Mouse (Mus musculus): ENCODE measurements around the gene Agtrap. TPM values are rescaled to one million over a fixed set of nuclear protein-coding genes. Genes with fewer than 3 reads are reported as not detected.
A peak's percentile ranks its signal among the peaks of the same experiment; 100 is the strongest.

The Agtrap gene
- polyA plus RNA-seq, 1 experiment from 2014 or later: 12.5 TPM

DNA sequence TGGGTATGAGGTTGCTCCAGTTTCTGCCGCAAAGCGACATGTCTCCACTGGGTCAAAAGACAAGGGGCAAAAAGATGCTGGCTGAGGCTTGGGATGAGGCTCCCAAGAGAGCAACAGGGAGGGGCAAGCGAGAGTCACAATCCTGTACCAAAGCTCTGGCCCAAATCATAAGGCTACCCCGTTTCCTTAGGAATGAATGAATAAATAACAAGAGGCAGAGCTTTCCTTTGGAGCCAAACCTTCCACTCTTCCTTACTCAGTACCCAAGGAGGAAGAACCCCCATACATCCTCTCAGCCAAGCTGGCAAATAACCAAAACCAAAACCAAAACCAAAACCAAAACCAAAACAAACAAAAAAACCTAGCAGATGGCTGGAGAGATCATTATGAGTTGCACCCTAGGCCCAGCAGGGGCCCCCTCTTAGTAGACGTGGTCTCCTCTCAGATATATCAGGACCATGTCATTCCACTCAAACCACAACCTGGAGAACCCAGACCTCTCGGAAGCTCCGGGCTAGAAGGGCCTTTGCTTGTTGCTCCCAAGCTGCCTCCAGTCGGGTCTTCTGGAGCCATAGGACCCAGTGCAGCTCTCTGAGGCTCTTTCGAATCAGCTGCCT is 18.1 kb downstream of the Agtrap start:
- no peak for ATAC-seq

DNA sequence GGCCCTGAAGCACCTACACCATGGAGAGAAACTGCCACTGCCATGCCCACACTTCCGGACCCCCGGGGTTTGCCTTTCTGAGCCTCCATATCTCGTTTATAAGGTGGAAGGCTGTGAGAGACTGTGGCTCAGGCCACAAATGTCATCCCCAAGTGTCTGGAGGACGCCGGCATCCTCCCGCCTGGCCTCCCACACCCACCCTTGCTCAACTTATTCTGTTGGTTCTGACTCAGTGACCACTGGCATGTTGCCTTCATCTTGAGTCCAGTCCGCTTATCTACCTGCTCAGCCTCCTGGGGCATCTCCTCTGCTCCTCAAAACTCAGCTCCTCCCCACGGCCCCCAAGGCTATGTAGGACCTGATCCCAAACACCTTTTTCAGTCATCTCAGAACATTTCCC is 20.5 kb downstream of the Agtrap start:
- H3K9ac ChIP-seq: no peak overlapping the region
- H3K27ac ChIP-seq: no peak overlapping the region
- H3K9me3 ChIP-seq (replicated peaks): no peaks in the 10 kb centered on the region
- ATAC-seq: no peak
- H3K27me3 ChIP-seq (replicated peaks): no peaks in the 10 kb centered on the region; the same call in 1 of the 2 replicates
- peaks cover 14% of the 10 kb centered on the region for H3K4me1 ChIP-seq
- no peak overlapping the region for H3K4me2 ChIP-seq
- 70% methylated on average over 8 of the region's 8 CpGs for WGBS (ENCODE audit: insufficient replicate concordance)
- H3K36me3 ChIP-seq: no peaks in the 10 kb centered on the region
- no peak overlapping the region for H3K4me3 ChIP-seq

More for the DNA sequence above, 18.1 kb downstream of the Agtrap start:
- Histone ChIP-seq H3K9me3 (replicated peaks) (no peaks in the 10 kb centered on the region), H3K27me3 (replicated peaks) (no peaks in the 10 kb centered on the region; the same call in 1 of the 2 replicates), H3K4me2 (no peak overlapping the region), H3K36me3 (no peaks in the 10 kb centered on the region), H3K9ac (no peak overlapping the region), H3K4me3 (no peak overlapping the region), H3K27ac (no peak overlapping the region), H3K4me1 (peaks cover 15% of the 10 kb centered on the region)
- 60% methylated on average over 9 of the region's 9 CpGs for WGBS (ENCODE audit: insufficient replicate concordance)

DNA sequence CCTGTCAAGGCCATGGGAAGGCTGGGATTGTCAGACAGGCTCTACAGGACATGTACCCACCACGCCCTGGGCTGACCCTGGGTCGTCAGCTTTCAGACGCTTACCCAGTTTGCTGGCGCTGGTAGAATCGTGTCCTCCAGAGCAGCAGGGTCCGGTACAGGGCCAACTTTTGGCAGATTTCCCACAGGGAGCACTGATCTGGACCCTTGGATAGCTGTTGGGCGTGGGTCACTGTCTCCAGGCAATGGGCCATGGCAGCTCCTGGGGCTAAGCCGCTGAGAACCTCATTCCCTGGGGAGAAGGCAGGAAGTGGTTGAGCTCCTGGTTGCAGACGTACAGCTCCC is 21.5 kb downstream of the Agtrap start:
- ATAC-seq: peak; percentile 24; the same call in 1 of the 2 replicates
- Histone ChIP-seq H3K9me3 (replicated peaks) (no peaks in the 10 kb centered on the region), H3K4me3 (no peak overlapping the region), H3K9ac (no peak overlapping the region), H3K4me2 (no peak overlapping the region), H3K27me3 (replicated peaks) (no peaks in the 10 kb centered on the region; the same call in 1 of the 2 replicates), H3K27ac (no peak overlapping the region), H3K4me1 (peaks cover 8% of the 10 kb centered on the region; the same call in 1 of the 2 replicates), H3K36me3 (no peaks in the 10 kb centered on the region)
- 60% methylated on average over 9 of the region's 9 CpGs for WGBS (ENCODE audit: insufficient replicate concordance)

DNA sequence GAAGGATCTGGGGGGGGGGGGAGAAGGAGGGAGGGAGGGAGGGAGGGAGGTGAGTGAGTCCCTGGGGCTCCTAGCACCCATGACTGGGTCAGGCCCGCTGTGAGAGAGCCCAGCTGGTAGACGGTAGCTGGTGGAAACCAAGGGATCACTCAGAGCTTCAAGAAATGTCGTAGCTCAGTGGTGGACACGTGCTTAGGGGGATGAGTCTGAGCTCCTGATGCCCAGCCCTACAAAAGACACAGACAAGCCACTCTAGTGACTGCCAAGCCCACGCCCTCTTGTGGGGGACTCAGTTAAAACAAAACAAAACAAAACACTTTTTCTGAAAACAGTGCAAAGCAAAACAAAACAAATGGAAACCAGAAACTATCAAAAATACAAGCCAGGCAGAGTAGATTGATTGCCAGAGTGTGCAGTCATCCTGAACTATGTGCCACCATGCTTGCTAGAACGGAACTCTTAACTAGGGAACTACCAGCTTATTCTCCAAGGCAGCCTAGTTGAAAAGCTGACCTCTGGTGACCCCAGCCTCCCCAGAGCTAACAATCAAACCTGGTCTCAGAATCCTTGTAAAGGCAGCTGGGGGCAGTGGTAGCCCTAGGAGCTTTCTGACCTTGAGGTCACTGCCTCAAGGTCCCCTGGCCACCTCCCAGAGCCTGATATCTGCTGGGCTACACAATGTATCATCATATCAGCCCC is 22.0 kb downstream of the Agtrap start:
- no peak overlapping the region for H3K9ac ChIP-seq
- 44% methylated on average over 6 of the region's 6 CpGs for WGBS (ENCODE audit: insufficient replicate concordance)
- no peaks in the 10 kb centered on the region; the same call in 1 of the 2 replicates for H3K27me3 ChIP-seq (replicated peaks)
- no peak overlapping the region for H3K27ac ChIP-seq
- H3K4me3 ChIP-seq: no peak overlapping the region
- H3K4me1 ChIP-seq: peaks cover 12% of the 10 kb centered on the region; the same call in 1 of the 2 replicates
- 0 out of 2 replicates have a peak, but pooled peaks have one; percentile 1 for ATAC-seq
- no peaks in the 10 kb centered on the region for H3K36me3 ChIP-seq
- H3K4me2 ChIP-seq: no peak overlapping the region
- no peaks in the 10 kb centered on the region for H3K9me3 ChIP-seq (replicated peaks)

DNA sequence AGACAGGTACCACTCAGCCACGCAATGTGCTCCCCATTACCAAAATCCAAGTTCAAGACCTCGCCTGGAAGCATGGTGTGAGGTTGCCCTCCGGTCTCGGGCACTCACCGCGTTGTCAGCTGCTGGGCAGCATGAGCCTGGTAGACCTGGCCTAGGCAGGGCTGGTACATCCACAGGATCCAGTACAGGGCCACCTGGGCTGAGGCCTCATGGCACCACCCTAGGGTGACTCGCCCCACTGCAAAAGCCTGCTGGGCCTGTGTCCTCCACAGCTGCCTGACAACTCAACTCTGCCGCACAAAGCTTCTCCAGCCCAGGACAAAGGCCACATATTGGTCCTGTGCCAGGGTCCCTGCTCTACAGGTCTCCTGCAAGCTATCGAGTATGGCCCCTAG is 26.7 kb downstream of the Agtrap start:
- no peak overlapping the region for H3K4me2 ChIP-seq
- WGBS (ENCODE audit: insufficient replicate concordance): 78% methylated on average over 9 of the region's 9 CpGs

DNA sequence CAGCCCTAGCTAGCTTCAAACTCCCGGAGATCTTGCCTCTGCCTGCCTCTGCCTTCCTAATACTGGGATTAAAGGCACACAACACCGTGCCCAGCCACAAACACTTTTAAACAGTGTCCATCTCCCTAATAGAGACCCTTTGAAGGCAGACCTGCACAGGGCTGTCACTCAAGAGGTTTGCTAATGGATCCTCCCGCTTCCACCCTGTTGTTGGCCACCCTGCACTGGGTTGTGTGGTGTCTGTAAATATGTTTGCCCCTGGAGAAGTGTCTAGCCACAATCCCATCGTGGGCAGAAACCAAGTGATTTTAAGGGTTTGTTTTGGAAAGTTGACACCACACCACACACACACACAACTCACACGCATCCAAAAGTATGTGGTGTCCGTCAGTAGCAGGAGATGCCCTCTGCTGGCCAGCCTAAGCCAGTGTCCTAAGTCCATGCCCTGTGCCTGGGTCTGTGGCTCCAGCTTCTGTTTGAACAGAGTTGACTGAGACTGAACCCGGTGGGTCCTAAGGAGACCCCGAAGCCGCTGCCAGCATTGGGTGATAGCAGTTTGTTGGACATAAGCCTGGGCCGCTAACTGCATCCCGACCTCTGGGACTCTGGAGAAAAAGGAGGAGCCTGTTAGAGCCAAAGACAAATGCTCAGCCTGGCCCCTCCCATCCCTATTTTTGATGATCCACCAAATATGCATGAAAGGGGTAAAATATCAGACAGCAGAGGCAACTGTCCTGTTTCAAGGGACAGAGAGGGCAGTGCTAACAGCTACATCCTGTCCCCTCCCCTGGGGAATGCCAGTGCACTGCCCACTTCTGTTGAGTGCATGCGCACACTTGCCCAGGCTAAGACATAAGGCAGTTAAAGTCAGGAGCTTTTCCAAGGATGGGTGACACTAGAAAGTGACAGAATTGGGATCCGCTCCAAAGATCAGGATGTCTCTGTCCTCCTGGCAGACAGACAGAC is 27.4 kb downstream of the Agtrap start:
- Histone ChIP-seq H3K4me1 (0 out of 2 replicates have a peak, but pooled peaks cover 14% of the 10 kb centered on the region), H3K9me3 (replicated peaks) (no peaks in the 10 kb centered on the region), H3K9ac (no peak overlapping the region), H3K4me2 (no peak overlapping the region), H3K4me3 (no peak overlapping the region), H3K27ac (no peak overlapping the region), H3K27me3 (replicated peaks) (no peaks in the 10 kb centered on the region; the same call in 1 of the 2 replicates), H3K36me3 (peaks cover 33% of the 10 kb centered on the region)
- peak; percentile 58 for ATAC-seq
- WGBS (ENCODE audit: insufficient replicate concordance): 45% methylated on average over 13 of the region's 13 CpGs

More for the DNA sequence above, 26.7 kb downstream of the Agtrap start:
- H3K4me3 ChIP-seq: no peak overlapping the region
- H3K36me3 ChIP-seq: peaks cover 27% of the 10 kb centered on the region
- H3K9ac ChIP-seq: no peak overlapping the region
- ATAC-seq: no peak
- H3K4me1 ChIP-seq: peaks cover 15% of the 10 kb centered on the region; the same call in 1 of the 2 replicates
- no peak overlapping the region for H3K27ac ChIP-seq
- no peaks in the 10 kb centered on the region for H3K9me3 ChIP-seq (replicated peaks)
- H3K27me3 ChIP-seq (replicated peaks): no peaks in the 10 kb centered on the region; the same call in 1 of the 2 replicates

DNA sequence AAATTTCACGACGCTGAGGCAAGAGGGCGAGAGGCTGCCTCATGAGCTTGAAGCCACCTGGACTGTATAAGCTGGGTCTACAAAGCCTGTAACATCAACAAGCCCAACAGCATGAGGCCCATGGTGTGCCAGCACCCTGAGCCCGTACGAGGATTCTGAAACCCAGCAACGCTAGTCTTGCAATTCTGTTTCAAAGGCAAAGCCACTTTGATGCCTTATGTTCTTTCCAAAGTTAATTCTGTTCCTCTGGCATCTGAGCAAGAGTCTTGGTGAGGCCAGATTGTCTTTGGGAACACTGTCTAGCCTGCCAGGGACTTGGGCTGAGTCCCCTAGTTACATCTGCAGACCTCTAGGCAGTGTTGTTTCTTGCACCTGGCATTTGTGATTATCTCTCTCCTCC is 28.8 kb downstream of the Agtrap start:
- no peak overlapping the region for H3K9ac ChIP-seq
- 82% methylated on average over 6 of the region's 6 CpGs for WGBS (ENCODE audit: insufficient replicate concordance)
- no peak overlapping the region for H3K27ac ChIP-seq
- peaks cover 47% of the 10 kb centered on the region for H3K36me3 ChIP-seq
- ATAC-seq: no peak
- 0 out of 2 replicates have a peak, but pooled peaks cover 14% of the 10 kb centered on the region for H3K4me1 ChIP-seq
- no peaks in the 10 kb centered on the region for H3K9me3 ChIP-seq (replicated peaks)
- H3K4me3 ChIP-seq: no peak overlapping the region
- no peaks in the 10 kb centered on the region; the same call in 1 of the 2 replicates for H3K27me3 ChIP-seq (replicated peaks)
- no peak overlapping the region for H3K4me2 ChIP-seq

DNA sequence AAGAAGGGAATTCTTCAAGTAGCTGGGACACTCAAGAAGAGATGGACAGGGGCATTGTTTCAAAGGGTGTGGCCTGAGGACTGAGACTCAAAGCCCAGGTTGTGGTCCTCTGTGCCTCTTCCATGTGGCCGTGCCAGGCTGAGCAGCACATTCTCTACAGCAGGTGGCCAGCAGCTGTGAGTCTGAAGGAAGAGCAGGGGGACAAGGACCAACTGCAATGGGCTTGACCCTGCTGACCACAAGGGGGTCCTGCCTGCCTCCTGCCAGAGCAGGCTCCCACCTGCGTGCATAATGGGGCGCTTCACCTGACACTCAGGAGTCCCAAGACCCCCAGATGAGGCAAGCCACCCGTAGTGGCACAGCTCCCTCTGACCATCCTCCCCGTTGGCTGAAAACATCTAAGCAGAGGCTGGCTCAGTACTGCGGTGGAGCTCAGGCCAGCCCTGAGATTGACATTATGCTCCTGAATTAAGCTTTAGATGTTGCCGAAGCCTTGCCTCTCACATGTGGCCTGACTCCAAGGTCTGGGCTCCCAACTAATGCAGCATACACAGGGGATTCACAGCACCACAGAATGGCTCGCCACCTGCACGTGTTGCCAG is 29.5 kb downstream of the Agtrap start:
- no peak overlapping the region for H3K9ac ChIP-seq
- 84% methylated on average over 9 of the region's 9 CpGs for WGBS (ENCODE audit: insufficient replicate concordance)
- H3K4me1 ChIP-seq: 0 out of 2 replicates have a peak, but pooled peaks cover 14% of the 10 kb centered on the region
- H3K27me3 ChIP-seq (replicated peaks): no peaks in the 10 kb centered on the region; the same call in 1 of the 2 replicates
- no peak overlapping the region for H3K4me2 ChIP-seq
- no peak for ATAC-seq
- H3K9me3 ChIP-seq (replicated peaks): no peaks in the 10 kb centered on the region
- no peak overlapping the region for H3K4me3 ChIP-seq
- H3K27ac ChIP-seq: no peak overlapping the region
- peaks cover 53% of the 10 kb centered on the region for H3K36me3 ChIP-seq

DNA sequence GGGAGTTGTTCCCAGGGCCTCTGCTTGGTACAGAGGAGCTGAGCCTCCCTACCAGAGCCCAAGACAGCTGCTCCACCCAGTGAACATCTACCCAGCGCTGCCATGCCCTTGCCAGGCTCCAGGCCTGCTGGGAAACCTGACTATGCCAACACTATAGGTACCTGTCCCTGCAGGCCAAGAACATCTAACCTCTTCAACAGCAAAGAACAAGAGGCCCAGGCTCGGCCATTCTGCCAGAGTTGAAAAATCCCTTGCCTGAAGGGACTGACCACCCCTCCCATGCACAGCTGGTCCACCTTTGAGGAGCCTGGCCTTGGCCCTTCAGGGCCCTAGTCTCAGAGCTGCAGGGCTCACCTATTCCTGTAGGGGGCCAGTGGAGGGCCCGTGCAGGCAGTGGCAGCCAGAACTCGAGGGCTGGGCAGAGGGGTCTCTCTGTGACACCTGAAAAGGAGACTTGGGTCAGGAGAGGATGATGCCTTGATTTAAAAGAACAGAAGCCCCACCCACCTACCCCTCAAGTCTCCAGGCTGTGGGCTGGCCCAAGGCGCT is 30.1 kb downstream of the Agtrap start:
- peaks cover 59% of the 10 kb centered on the region for H3K36me3 ChIP-seq
- WGBS (ENCODE audit: insufficient replicate concordance): 57% methylated on average over 5 of the region's 5 CpGs
- H3K27me3 ChIP-seq (replicated peaks): no peaks in the 10 kb centered on the region
- no peak overlapping the region for H3K4me2 ChIP-seq
- no peaks in the 10 kb centered on the region for H3K9me3 ChIP-seq (replicated peaks)
- no peak for ATAC-seq
- H3K27ac ChIP-seq: no peak overlapping the region
- H3K4me3 ChIP-seq: no peak overlapping the region
- H3K9ac ChIP-seq: no peak overlapping the region
- H3K4me1 ChIP-seq: 0 out of 2 replicates have a peak, but pooled peaks cover 14% of the 10 kb centered on the region

DNA sequence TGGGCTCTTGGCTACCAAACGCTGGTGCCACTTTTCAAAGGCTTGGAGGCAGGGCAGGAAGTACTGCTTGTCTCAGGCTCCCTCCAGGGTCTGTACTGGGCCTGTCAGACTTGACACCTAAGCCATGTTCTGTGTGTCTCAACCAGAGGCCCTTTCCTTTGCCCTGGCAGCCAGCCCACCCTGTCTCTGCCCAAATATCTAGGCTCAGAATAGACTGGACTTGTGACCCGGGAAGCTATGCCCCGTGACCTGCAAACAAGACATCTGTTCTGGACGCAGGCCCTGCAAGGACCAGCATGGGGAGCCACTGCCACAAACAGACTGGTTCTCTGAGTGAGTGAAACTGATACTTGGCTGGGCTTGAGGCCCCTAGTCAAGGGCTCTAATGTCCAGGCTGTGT is 31.0 kb downstream of the Agtrap start:
- Histone ChIP-seq H3K27me3 (replicated peaks) (no peaks in the 10 kb centered on the region), H3K4me2 (no peak overlapping the region), H3K36me3 (peaks cover 69% of the 10 kb centered on the region), H3K9me3 (replicated peaks) (no peaks in the 10 kb centered on the region), H3K9ac (no peak overlapping the region), H3K4me1 (0 out of 2 replicates have a peak, but pooled peaks cover 14% of the 10 kb centered on the region), H3K27ac (no peak overlapping the region; the same call in 1 of the 2 replicates), H3K4me3 (no peak overlapping the region)
- 83% methylated on average over 4 of the region's 4 CpGs for WGBS (ENCODE audit: insufficient replicate concordance)
- no peak for ATAC-seq

DNA sequence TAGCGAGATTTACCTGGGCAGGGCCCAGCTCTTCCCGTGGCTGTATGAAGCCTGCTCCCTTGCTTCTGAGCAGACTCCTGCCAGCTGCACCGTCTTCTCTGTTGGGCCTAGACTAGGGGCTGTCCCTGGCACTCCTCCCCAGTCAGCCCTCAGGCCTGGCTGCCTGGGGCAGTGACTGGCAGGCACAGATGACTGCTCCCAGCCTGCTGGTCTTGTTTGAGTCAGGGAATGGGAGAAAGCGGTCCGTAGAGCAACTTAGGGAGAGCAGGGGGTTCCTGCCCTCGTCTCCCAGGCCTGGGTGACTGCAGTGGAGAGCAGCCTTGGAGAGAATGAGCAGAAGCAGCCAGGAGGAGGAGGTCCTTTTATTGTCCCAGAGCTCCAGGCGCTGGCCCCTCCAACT is 31.6 kb downstream of the Agtrap start:
- H3K4me3 ChIP-seq: no peak overlapping the region
- 81% methylated on average over 7 of the region's 7 CpGs for whole genome bisulfite sequencing (ENCODE audit: insufficient replicate concordance)
- no peak for ATAC-seq
- H3K4me2 ChIP-seq: no peak overlapping the region
- H3K9me3 ChIP-seq (replicated peaks): no peaks in the 10 kb centered on the region
- peaks cover 74% of the 10 kb centered on the region for H3K36me3 ChIP-seq
- H3K9ac ChIP-seq: no peak overlapping the region
- H3K27ac ChIP-seq: no peak overlapping the region
- H3K27me3 ChIP-seq (replicated peaks): no peaks in the 10 kb centered on the region
- 0 out of 2 replicates have a peak, but pooled peaks cover 14% of the 10 kb centered on the region for H3K4me1 ChIP-seq

Data from liver, embryonic 12.5 days (tissue).